Mouse (Mus musculus): ENCODE measurements around the gene Lhb.
"Not testable (repeated sequence)": the region's sequence is repeated elsewhere in the genome, so short reads cannot be mapped to it uniquely, and the experiment has no call there.

The Lhb gene

DNA sequence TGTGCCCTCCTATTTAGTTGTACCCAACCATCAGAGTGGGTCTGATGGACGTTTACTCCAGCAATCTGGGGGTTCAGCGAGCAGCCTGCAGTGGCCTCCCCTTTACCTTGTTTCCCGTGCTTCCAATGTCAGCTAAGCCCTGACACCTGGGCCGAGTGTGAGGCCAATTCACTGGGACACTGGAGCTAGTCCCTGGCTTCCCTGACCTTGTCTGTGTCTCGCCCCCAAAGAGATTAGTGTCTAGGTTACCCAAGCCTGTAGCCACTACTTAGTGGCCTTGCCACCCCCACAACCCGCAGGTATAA lies at the start of gene Lhb:
Lhb (plus strand) TSS at position 206 of the 305 bp plus-strand sequence.
- no peak for DNase-seq

DNA sequence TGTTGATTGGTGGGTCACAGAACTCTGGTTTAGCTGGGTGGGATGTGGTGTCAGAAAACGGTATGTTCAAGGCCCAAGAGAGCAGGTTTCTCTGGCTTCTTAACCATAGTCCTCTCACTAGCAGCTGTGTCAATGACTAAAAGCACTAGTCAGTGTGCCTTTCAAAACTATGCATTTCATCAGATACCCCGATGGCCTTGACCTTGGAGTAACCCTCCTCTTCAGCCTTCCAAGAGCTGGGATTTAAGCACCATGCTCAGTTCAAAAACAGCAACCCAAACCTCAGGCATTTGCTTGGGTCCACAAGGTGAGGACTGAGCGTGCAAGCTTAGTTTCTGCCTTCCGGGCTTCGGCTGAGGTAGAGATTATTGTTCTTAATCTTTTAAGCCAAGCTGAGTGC lies 48.2 kb upstream of the Lhb start:
- no peak for DNase-seq

DNA sequence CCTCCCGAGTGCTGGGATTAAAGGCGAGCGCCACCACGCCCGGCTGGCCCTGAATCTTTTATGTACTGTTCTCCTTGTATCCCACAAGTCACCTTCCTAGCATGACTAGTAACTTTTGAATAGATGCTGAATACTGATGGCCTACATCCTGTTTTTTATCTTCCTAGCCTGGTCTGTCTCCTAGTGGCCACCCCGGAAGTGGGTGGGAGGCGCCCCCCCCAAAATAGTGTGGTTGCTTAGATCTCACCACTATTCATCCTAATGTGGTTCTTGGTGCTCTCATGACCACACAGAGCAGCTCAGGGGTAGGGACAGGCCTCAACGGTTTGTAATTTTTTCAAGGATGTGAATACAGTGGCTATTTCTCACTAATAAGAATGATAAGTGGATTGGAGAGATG lies 46.0 kb upstream of the Lhb start:
- DNase-seq, result no peak

DNA sequence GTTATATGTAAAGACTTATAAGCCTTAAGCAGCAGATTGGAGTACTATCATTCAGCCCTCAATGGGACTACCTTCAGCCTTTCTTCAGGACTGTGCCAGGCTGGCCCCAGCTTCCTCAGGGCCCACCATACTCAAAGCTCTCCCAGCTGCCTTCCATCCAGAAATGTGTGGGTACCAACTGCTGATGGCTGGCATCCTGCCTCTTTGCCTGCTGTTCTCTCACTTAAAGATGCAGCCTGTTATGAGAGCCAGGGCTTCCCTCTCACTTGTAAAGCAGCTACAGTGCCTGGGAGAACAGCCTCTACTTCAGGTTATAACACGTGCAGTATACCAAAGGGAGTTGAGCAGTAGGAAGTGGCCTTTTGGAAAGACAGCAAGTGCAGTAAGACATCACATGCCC lies 44.6 kb upstream of the Lhb start:
- DNase-seq, result no peak

DNA sequence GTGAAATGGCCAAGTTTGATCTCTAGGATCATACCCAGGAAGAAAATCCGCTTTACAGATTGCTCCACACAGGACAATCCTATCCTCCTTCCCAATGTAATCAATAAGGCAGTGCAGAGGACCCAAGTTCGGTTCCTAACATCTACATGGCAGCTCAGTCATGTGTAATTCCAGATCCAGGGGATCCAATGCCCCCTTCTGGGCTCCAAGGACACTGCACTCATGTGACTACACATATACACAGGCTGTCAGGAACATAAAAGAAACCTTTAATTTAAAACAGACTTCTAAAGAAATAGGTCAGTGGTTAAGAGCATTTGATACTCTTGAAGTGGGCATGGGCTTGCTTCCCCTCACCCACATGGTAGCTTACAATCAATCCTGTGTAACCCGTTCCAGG lies 34.5 kb upstream of the Lhb start:
- DNase-seq, result no peak

DNA sequence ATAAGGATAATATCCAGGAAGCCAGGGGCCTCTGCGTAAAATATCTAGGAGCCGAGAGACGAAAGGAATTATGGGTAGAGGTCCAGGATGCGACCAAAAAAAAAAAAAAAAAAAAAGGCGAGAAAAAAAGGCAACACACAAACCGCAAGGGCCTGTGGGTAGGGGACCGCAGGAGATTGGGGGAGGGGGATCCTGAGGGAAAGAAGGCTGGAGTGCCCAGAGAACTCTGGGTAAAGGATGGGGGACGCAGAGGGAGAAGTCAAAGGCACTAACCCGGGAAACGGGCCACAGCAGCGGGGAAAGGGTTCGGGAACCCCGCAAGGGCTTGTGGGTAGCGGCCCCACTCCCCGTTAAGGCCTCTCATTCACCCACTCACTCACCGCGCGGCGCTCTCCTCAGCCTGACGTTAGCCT lies 25.5 kb upstream of the Lhb start:
- DNase-seq, result no peak

DNA sequence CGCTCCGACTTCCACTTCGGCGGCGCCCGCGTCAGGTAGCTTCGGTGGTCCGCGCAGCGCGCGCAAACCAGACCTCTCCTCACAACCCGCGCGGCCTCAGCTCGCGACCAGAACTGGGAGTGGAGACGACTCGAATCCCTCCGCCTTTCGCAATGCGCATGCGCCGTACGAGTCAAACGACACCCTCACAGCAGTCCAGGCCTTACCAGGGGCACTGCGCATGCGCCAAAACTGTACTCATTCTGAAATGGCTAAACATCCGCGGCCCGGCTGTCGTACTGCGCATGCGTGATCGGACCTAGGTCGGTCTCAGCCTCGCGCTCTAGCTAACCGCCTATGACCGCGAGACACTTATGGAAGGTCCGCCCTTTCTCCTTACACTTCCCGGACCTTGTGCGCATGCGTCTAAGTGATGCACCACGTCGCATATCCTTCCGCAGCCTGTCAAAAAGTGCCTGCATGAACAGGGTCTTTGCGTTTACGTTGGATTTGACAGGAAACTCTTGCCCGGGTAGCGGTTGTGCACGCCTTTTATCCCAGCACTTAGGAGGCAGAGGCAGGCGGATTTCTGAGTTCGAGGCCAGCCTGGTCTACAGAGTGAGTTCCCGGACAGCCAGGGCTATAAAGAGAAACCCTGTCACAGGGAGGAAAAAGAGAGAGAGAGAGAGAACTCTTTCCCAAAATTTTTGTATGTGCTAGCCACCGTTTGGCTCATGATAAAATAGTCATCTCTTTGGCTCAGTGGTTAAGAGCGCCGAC lies 24.9 kb upstream of the Lhb start, which contains the start of gene Snrnp70:
Snrnp70 (minus strand) TSS at position 165 of the 759 bp plus-strand sequence.
- DNase-seq, result peak; percentile 100

DNA sequence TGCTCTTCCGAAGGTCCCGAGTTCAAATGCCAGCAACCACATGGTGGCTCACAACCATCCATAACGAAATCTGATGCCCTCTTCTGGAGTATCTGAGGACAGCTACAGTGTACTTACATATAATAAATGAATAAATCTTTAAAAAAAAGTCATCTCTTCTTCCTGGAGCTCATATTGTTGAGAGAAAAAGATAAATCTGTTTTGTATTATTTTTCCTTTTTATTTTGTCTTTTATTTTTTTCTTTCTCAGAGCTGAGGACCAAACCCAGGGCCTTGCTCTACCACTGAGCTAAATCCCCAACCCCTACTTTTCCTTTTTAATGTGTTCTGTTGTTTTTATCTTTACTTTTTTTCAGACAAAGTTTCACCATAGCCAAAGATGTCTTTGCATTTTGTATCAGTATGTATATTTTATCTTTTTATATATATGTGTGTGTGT lies 24.3 kb upstream of the Lhb start:
- DNase-seq, result not testable (repeated sequence)

DNA sequence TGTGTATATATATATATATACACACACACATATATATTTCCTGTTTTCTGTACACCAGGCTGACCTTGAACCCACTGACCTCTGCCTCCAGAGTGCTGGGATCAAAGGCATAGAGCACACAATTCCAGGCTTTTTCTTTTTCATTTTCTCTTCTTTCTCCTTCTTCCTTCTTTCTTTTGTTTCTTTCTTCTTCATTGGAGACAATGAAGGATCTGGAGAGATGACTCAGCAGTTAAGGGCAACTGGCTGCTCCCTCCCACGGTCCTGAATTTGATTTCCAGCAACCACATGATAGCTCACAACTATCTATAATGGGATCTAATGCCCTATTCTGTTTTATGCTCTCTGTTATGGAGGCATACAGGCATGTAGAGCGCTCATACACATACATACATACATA lies 23.8 kb upstream of the Lhb start:
- DNase-seq, result no peak

DNA sequence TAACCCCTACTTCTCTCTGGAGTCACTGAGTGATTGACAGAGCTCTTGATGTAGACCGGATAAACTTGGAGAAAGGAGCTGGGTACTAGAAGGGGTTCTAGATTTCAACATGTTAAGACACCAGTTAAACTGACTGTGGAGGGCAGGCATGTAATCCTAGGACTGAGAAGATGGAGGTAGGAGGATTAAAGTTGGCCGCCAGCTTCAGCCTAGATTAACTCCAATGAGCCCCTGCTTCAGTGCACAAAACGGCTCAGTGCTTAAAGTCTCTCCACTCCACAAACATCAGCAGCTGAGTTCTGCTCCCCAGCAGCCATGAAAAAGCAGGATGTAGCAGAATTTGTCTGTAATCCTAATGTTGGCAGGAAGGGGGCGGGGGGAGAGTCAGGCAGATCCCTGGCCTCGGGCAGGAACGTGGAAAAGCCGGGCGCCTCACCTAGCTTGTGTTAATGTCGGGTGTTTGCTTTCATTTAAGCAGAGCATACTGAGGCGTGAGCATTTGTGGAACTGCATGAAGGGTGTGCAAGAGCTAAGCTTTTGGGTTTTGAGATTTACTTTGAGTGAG lies 19.0 kb upstream of the Lhb start:
- no peak for DNase-seq

DNA sequence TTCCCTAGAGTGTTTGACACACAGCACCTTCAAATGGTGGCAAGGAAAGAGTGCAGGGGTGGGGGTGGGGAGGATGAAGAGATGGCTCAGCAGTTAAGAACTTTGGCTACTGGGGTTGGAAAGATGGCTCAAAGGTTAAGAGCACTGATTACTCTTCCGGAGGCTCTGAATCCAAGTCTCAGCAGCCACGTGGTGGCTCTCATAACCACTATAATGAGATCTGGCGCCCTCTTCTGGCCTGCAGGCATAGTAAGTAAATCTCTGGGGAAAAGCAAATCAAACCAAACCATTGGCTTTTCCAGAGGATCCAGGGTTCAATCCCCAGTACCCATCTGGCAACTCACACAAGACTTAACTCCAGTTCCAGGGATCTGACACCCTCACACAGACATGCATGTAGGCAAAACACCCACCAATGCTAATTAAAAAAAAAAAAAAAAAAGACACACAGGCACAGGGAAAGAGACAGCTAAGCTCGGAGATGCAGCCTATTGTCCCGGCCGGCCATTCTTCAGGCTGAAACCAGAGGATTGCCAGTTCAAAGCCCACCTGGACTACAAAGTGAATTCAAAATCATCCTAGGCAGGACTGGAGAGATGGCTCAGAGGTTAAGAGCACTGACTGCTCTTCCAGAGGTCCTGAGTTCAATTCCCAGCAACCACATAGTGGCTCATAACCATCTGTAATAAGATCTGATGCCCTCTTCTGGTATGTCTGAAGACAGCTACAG lies 16.9 kb upstream of the Lhb start:
- peak; percentile 46 to 74 for DNase-seq

DNA sequence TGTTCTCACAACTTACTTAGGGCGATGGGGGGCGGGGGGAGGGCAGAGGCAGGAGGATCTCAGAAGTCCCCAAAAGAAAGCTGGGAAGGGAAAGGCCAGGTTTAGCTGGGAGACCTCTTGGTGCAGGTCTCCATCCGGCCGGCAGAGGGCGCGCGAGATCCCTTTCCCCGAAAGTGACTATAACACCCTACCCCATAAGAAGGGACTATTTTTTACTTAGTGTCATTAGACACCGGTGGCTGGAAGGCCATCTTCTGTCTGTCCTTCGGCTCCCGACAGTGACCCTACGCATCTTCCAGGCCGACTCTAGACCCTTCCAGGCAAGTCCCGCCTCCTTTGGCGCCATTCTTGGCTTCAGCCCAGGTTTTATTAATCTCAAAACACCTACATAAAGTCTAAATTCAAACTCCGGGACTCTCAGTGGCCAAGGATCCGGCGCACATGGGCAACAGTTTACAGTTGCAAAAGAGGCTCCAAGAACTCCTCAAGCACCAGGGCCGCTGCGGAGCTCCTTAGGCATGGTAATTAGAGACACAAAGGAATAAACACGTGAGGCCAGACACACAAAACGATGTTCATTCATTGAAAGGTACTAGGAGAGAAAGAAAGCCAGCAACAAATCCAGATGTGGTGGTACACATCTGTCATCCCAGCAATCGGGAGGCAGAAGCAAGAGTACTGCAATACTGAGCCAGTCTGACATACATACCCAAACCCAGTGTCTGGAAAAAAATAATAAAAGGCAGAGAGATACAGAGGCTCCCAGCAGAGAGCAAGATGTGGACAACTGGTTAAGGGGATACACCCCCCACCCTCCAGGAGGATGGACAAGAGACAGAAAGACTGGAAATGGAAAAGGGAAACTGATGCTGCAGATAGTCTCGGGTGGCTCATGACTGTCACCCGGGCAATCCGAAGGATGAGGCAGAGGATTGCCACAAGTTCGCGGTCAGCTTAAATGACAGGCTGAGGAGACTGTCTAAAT lies 15.2 kb upstream of the Lhb start, which contains the start of gene Kcna7:
Kcna7 (plus strand) TSS at position 563 of the 985 bp plus-strand sequence.
- DNase-seq, result peak; percentile 77 to 86

DNA sequence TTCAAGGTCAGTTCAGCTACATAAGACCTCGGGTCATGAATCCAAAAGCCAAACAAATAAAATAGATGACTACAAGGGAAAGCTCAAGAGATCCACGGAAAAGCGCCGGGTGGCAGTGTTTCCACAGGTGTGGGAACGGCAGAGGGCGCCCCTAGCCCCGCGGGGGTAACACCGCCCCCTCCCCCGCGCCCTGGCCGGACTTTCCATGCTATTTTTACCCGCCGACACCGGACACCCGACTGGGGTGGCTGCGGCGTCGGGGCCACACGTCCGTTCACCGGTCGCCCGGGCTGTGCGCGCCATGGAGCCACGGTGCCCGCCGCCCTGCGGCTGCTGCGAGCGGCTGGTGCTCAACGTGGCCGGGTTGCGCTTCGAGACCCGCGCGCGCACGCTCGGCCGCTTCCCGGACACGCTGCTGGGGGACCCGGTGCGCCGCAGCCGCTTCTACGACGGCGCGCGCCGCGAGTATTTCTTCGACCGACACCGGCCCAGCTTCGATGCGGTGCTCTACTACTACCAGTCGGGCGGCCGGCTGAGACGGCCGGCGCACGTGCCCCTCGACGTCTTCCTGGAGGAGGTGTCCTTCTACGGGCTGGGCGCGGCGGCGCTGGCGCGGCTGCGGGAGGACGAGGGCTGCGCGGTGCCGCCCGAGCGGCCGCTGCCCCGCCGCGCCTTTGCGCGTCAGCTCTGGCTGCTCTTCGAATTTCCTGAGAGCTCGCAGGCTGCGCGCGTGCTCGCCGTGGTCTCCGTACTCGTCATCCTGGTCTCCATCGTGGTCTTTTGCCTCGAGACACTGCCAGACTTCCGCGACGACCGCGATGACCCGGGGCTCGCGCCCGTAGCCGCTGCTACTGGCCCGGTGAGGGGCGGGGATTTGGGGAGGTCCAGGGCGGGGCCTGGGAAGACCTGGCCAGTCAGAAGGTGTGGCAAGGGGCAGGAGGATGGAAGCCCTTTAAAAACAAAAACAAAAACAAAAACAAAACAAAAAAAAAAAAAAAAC lies 14.2 kb upstream of the Lhb start:
- no peak for DNase-seq

DNA sequence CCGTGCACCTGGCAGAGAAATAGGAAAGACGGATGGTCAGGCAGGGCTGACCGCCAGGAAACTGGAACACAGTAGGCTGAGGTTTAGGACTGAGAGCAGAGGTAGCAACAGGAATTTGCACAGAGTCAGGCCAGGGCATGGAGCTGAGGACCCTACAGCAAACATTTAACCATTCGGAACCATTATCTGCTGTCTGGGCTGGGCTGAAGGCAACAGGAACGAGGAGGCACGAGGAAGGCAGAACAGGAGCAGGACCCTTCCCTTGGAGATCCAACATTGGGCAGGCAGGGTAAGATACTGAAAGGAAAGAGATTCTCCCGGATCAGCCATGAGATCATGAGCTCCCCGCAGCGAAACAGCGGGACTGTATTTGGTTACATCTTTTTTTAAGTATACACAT lies 12.8 kb upstream of the Lhb start:
- DNase-seq, result no peak

DNA sequence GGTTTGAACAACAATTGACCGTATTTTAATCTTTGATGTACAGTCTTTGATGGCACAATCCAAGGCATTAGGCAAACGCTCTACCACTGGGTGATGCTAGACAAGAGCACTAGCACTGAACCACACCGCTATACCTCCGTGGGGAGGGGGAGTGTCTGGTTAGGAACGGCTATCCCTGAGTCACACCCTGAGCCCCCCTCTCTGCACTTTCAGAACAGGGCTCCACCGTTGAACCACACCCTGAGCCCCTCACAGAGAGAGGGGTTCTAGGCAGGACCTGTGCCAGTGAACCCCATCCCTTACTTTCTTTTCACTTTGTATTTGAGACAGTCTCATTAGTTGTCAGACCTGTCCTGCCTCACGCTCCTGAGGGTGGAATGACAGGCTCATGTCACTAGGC lies 12.3 kb upstream of the Lhb start:
- DNase-seq, result no peak

DNA sequence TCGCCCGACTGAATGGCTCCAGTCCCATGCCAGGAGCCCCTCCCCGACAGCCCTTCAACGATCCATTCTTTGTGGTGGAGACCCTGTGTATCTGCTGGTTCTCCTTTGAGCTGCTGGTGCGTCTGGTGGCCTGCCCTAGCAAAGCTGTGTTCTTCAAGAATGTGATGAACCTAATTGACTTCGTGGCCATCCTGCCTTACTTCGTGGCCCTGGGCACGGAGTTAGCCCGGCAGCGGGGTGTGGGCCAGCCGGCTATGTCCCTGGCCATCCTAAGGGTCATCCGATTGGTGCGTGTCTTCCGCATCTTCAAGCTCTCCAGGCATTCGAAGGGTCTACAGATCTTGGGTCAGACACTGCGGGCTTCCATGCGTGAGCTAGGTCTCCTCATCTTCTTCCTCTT lies 11.7 kb upstream of the Lhb start:
- no peak for DNase-seq

DNA sequence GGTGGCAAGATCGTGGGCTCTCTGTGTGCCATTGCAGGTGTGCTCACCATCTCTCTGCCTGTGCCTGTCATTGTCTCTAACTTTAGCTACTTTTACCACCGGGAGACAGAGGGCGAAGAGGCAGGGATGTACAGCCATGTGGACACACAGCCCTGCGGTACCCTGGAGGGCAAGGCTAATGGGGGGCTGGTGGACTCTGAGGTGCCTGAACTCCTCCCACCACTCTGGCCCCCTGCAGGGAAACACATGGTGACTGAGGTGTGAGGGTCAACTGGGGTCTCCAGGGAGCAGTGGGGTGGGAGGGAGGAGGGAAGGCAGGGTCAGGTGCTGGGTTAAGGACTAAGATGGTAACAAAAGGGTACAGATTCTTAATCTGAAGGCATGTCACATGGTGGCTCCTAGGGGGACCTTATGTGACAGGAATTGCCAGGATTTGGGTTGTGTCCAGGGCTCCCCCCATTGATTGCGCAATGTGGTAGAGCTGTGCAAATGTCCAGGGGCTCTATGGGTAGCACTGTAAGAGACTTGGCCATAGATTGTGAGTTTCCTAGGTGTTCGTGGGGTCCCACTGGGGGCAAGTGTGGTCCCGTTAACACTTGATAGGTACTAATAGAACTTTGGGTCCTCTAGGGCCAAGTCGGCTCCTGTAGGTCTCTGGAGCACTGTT lies 11.0 kb upstream of the Lhb start:
- no peak for DNase-seq

DNA sequence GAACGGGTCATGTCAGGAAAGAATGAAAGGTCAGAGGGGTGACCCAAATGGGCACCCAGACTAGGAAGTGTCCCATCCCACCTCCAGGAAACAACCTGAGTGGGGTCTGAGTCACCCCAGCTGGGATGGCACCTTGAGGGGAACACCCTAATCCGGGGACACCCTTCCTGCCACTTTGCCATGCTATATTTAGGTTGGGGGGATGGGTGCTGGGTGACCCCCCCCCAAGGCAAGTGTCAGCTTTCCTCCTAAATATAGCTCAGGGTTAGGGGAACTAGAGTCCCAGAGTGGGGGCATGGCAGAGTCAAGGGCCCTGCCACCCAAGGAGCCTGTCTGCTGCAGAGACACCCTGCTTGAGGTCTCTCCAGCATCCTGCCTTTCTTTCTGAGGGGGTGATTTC lies 8.2 kb upstream of the Lhb start:
- no peak for DNase-seq

DNA sequence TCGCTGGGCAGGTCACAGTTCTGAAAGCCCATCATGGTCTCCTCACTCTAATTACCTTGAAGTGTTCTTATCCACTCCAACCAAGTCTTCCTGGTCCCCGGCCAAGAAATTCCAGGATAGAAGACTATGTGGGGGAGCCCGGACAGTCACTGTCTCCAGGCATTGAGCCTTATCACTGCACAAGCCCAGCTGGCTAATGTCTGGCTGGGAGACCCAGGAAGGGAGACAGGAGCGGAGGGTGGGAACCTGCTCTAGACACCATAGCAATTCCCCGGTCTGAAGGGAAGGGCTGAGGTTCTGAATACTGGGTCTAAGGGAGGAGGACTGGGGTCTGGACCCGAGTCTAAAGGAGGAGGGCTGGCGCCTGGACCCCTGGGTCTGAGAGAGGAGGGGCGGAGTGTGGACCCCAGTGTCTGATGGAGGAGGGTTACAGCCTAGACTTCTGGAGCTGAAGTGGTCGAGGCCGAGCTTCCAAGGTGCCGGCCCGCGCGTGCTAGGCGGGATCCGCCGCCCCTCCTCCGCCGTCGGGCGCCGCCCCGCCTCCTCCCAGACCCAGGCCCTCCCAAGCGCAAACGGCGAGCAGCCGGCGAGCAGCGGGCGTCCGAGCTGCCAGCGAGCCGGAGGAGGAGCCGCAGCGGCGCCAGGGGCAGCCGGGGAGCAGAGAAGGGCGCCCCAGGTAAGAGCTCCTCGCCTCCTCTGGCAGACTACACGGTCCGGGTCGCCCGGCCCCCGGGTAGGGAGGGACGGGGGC lies 7.3 kb upstream of the Lhb start, which contains the start of gene Ntf5:
Ntf5 (plus strand) TSS at position 583 of the 751 bp plus-strand sequence.
- peak in 1 of 2 experiments; percentile 38 for DNase-seq
